Mouse (Mus musculus) midbrain, postnatal 0 days (tissue): Measurements from ENCODE around the gene Tmem190. TPM values are rescaled to one million over a fixed set of nuclear protein-coding genes. Genes with fewer than 3 reads are reported as not detected.

Experiments
- ATAC-seq: fragments of 200-750 bp; cut with Nextera tagmentation; 2 replicates; pipeline ENCODE4 v1.8.0; 2017; ENCODE audit warnings: moderate number of reproducible peaks, mild to moderate bottlenecking, moderate TSS enrichment, moderate library complexity; ENCODE audit not compliant: low FRiP score
- DNase-seq: peaks from one replicate; pipeline ENCODE4 v3.0.0-alpha.2; 2015; ENCODE audit warnings: low spot score
- H3K27ac ChIP-seq: fragments of 300-500 bp; sonication (generic); 2 replicates; pipeline ENCODE4 v1.5.1; 2014; ENCODE audit warnings: low read depth, mild to moderate bottlenecking, low read length, mixed read lengths
- H3K27me3 ChIP-seq: fragments of 300-500 bp; sonication (generic); 2 replicates; pipeline ENCODE4 v1.6.1; 2014; ENCODE audit warnings: low read length, control low read depth, mixed read lengths; ENCODE audit not compliant: insufficient read depth
- H3K36me3 ChIP-seq: fragments of 300-500 bp; sonication (generic); 2 replicates; pipeline ENCODE4 v1.6.1; 2014; ENCODE audit warnings: low read length, control low read depth, mixed read lengths; ENCODE audit not compliant: insufficient read depth
- H3K4me1 ChIP-seq: fragments of 300-500 bp; sonication (generic); 2 replicates; pipeline ENCODE4 v1.6.1; 2014; ENCODE audit warnings: mild to moderate bottlenecking, control low read depth, antibody characterized with exemption, low read length, mixed read lengths; ENCODE audit not compliant: insufficient read depth
- H3K4me2 ChIP-seq: fragments of 300-500 bp; sonication (generic); 2 replicates; pipeline ENCODE4 v1.6.1; 2014; ENCODE audit warnings: low read depth, mild to moderate bottlenecking, low read length, mixed read lengths; ENCODE audit not compliant: poor library complexity, severe bottlenecking
- H3K4me3 ChIP-seq: fragments of 300-500 bp; sonication (generic); 2 replicates; pipeline ENCODE4 v1.5.1; 2014; ENCODE audit warnings: low read depth, mild to moderate bottlenecking, low read length, moderate library complexity
- H3K9ac ChIP-seq: fragments of 300-500 bp; sonication (generic); replicated peaks from 2 replicates; pipeline ENCODE4 v1.6.1; 2014; ENCODE audit warnings: mild to moderate bottlenecking, low read length, moderate library complexity, mixed read lengths; ENCODE audit not compliant: poor library complexity, severe bottlenecking
- H3K9me3 ChIP-seq: fragments of 300-500 bp; sonication (generic); 2 replicates; pipeline ENCODE4 v1.6.1; 2016; ENCODE audit warnings: low read length, control low read depth
- CTCF ChIP-seq: IDR thresholded peaks from 2 replicates; pipeline ENCODE4 v1.5.1; 2016; ENCODE audit warnings: antibody characterized with exemption, mild to moderate bottlenecking
- WGBS: fragments of 180-500 bp; shearing (Covaris S2); extraction: QIAGEN DNeasy Blood & Tissue Kit; methylation state at CpG from one replicate; pipeline ENCODE4 v1.1.7; 2014; 5-methylcytosine and 5-hydroxymethylcytosine counted together
- polyA plus RNA-seq: library from polyadenylated mRNA; unstranded; fragments of >200 nt; fragmentation: Nextera tagmentation; extraction: Ambion mirVana; gene quantifications from 2 replicates; pipeline ENCODE4 v1.2.1, GENCODE M21; 2015
- total RNA-seq: library from RNA; depleted of rRNA; stranded (reverse); fragments of >200 nt; gene quantifications from 2 replicates; pipeline ENCODE4 v1.2.3, GENCODE M21; 2014

The Tmem190 gene
- total and polyA plus RNA-seq, 2 experiments from 2014 or later = 0.39 TPM; not detected in 1

DNA sequence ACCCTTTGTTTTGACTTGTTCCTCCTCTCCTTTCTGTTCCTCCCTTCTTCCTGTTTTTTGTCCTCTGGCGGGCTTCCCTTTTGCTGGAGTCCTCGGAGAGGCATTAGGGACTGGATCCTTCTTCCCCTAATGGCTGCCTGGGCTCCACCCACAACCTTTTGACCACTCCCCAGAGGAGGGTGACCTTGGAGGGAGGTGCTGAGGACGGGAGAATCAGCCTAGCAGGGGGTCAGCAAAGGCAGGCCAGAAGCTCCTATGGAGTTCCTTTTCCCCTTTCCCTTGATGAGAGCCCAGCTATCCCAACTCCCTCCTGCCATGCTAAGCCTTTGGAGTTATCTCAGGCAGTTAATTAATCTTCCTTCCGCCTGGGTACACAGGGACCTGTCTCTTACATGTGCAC is 41.6 kb upstream of the Tmem190 start:
- peak overlapping the region; percentile 89 for H3K4me2 ChIP-seq
- no peaks in the 10 kb centered on the region for H3K9me3 ChIP-seq
- H3K4me3 ChIP-seq = peak overlapping the region; percentile 77
- no peak for TF ChIP-seq CTCF
- H3K27me3 ChIP-seq = no peaks in the 10 kb centered on the region
- H3K36me3 ChIP-seq = peaks cover 10% of the 10 kb centered on the region
- 2% methylated on average over 4 of the region's 4 CpGs for WGBS
- H3K4me1 ChIP-seq = peaks cover 14% of the 10 kb centered on the region; the same call in 1 of the 2 replicates
- H3K27ac ChIP-seq = peak overlapping the region; percentile 93
- no peak for ATAC-seq
- DNase-seq = peak; percentile 44
- peak overlapping the region; percentile 77; the same call in 1 of the 2 replicates for H3K9ac ChIP-seq

- Histone ChIP-seq H3K36me3 (peaks cover 18% of the 10 kb centered on the region), H3K4me2 (peak overlapping the region; percentile 89), H3K4me1 (peaks cover 14% of the 10 kb centered on the region; the same call in 1 of the 2 replicates), H3K9ac (no peak overlapping the region; the same call in 1 of the 2 replicates), H3K27me3 (no peaks in the 10 kb centered on the region), H3K4me3 (peak overlapping the region; percentile 77), H3K9me3 (no peaks in the 10 kb centered on the region), H3K27ac (peak overlapping the region; percentile 93)
- no peak for DNase-seq
- no peak for TF ChIP-seq CTCF
- ATAC-seq = no peak
- WGBS = 74% methylated on average over 21 of the region's 21 CpGs
Measured at GRCm38 (mm10) chr7:4741672-4742481, 40.9 kb upstream of the Tmem190 start.

GRCm38 (mm10) chr7:4742482-4742819 is 40.3 kb upstream of the Tmem190 start:
- no peak for ATAC-seq
- no peak for TF ChIP-seq CTCF
- DNase-seq = no peak
- H3K9me3 ChIP-seq = no peaks in the 10 kb centered on the region
- no peaks in the 10 kb centered on the region for H3K27me3 ChIP-seq
- H3K4me2 ChIP-seq = no peak overlapping the region
- H3K4me3 ChIP-seq = no peak overlapping the region
- H3K36me3 ChIP-seq = peaks cover 20% of the 10 kb centered on the region
- 88% methylated on average over 6 of the region's 6 CpGs for WGBS
- 0 out of 2 replicates have a peak overlapping the region, but pooled peaks have one; percentile 13 for H3K9ac ChIP-seq
- H3K27ac ChIP-seq = no peak overlapping the region
- peaks cover 14% of the 10 kb centered on the region; the same call in 1 of the 2 replicates for H3K4me1 ChIP-seq

DNA sequence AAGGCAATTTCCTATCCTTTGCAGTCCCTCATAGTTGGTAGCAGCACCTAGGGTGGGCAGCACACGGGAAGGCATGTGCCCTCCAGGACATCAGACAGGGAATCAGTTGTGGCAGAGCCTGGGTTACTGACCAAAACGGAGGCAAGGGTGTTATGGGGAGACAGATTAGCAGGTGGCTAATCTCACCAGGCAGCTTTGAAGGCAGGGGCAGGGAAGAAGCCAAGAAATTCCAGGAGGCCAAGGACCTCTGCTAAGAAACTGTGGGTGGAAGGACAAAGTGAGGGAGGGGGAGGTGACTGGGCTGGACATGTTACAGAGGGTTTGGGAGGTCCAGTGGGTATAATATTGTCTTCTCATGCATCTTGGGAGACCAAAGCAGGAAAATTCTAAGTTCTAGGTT is 39.4 kb upstream of the Tmem190 start:
- Histone ChIP-seq H3K4me2 (no peak overlapping the region), H3K4me3 (no peak overlapping the region), H3K27me3 (no peaks in the 10 kb centered on the region), H3K4me1 (peaks cover 14% of the 10 kb centered on the region; the same call in 1 of the 2 replicates), H3K9me3 (no peaks in the 10 kb centered on the region), H3K27ac (no peak overlapping the region), H3K36me3 (peaks cover 20% of the 10 kb centered on the region), H3K9ac (no peak overlapping the region)
- no peak for ATAC-seq
- no peak for DNase-seq
- WGBS = 76% methylated on average over 2 of the region's 2 CpGs
- TF ChIP-seq CTCF = no peak

DNA sequence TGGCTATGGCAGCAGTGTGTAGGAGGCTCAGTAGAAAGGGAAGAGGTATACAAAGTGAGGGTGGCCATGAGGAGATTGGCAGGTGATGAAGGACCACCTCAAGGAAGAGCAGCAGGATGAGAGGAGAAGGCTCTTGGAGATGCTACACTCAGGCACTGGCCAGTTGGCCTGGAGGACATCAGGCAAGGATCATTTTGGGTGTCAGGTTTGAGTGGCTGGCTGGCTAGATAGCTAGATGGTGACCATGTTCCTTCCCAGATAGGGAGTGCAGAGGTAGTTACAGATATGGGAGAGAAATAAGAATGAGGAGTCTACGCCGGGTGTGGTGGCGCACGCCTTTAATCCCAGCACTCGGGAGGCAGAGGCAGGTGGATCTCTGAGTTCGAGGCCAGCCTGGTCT is 37.9 kb upstream of the Tmem190 start:
- no peak overlapping the region for H3K27ac ChIP-seq
- H3K36me3 ChIP-seq = peaks cover 20% of the 10 kb centered on the region
- no peak overlapping the region for H3K4me3 ChIP-seq
- H3K9ac ChIP-seq = no peak overlapping the region
- H3K4me1 ChIP-seq = peaks cover 11% of the 10 kb centered on the region; the same call in 1 of the 2 replicates
- no peaks in the 10 kb centered on the region for H3K27me3 ChIP-seq
- no peak overlapping the region for H3K4me2 ChIP-seq
- no peak for TF ChIP-seq CTCF
- DNase-seq = no peak
- no peaks in the 10 kb centered on the region for H3K9me3 ChIP-seq
- no peak for ATAC-seq
- WGBS = 93% methylated on average over 5 of the region's 6 CpGs

DNA sequence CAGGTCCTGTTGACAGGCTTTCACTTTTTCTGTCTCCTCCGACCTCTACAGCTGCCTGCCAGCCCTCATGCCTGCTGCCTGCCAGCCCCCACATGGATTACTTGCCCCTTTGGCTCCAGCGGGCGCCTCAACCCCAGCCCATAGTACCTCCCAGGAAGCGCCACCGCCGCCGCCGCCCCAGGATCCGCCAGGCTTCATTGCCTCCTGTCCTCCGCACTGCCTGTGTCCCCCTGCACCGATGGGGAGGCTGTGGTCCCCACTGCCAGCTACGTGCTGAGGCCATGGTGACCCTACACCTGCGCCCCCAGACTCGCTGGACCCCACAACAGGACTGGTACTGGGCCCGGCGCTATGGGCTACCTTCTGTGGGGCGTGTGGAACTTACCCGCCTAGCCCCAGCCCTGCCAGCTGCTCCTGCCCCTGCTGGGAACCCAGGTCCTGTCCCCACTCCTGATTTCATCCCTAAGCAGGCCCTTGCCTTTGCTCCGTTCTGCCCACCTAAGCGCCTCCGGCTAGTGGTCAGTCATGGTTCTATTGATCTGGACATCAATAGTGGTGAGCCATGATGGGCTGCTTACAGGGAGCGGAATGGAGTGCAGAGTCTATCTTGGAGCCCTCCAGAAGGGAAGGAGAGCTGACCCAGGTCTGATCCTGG is 36.3 kb upstream of the Tmem190 start:
- Histone ChIP-seq H3K4me3 (no peak overlapping the region), H3K4me1 (peaks cover 7% of the 10 kb centered on the region; the same call in 1 of the 2 replicates), H3K9me3 (no peaks in the 10 kb centered on the region), H3K4me2 (no peak overlapping the region), H3K27ac (no peak overlapping the region), H3K27me3 (no peaks in the 10 kb centered on the region), H3K9ac (no peak overlapping the region), H3K36me3 (peaks cover 20% of the 10 kb centered on the region)
- no peak for DNase-seq
- ATAC-seq = no peak
- TF ChIP-seq CTCF = no peak
- 88% methylated on average over 22 of the region's 22 CpGs for WGBS
